Mouse (Mus musculus) adrenal gland, postnatal 25 days (tissue): ENCODE data around the gene Zfand2b. TPM values are rescaled to one million over a fixed set of nuclear protein-coding genes. Genes with fewer than 3 reads are reported as not detected.
A peak's percentile ranks its signal among the peaks of the same experiment; 100 is the strongest.

ENCODE experiments used
- DNase-seq: peaks from one replicate; pipeline ENCODE4 v3.0.0; 2021; ENCODE audit warnings: mixed read lengths
- total RNA-seq: library from RNA; stranded (reverse); gene quantifications from 2 replicates; pipeline ENCODE4 v1.2.3, GENCODE M21; 2021

Gene Zfand2b
- total RNA-seq, 1 experiment from 2014 or later = 39.8 TPM

DNA sequence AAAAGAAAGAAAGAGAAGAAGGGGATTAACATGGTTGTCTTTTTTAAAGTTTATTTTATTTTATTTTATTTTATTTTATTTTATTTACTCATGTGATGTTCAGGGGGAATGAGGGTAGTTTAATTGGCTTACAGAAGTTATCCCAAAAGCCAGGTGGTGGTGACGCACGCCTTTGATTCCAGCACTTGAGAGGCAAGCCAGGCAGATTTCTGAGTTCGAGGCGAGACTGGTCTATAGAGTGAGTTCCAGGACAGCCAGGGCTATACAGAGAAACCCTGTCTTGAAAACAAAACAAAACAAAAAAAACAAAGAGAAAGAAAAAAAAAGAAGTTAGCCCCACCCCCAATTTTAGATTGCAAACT is 8.2 kb upstream of the Zfand2b start:
- DNase-seq = no peak

DNA sequence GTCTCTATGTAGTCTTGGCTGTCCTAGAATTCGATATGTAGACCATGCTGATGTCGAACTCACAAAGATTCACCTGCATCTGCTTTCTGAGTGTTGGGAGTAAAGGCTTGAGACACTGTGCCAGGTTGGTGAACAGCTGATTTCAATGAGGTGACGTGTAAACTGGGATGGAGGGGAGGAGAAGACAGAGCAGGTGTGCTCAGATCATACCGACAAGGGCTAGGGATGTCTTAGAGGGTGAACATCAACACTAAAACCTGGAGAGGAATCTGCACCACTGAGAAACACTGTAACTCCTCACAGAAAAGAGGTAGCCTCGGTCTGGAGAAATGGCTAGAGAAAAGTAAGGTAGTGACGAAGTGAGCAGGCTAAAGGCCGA is 364 bp upstream of the Zfand2b start:
- DNase-seq = no peak

DNA sequence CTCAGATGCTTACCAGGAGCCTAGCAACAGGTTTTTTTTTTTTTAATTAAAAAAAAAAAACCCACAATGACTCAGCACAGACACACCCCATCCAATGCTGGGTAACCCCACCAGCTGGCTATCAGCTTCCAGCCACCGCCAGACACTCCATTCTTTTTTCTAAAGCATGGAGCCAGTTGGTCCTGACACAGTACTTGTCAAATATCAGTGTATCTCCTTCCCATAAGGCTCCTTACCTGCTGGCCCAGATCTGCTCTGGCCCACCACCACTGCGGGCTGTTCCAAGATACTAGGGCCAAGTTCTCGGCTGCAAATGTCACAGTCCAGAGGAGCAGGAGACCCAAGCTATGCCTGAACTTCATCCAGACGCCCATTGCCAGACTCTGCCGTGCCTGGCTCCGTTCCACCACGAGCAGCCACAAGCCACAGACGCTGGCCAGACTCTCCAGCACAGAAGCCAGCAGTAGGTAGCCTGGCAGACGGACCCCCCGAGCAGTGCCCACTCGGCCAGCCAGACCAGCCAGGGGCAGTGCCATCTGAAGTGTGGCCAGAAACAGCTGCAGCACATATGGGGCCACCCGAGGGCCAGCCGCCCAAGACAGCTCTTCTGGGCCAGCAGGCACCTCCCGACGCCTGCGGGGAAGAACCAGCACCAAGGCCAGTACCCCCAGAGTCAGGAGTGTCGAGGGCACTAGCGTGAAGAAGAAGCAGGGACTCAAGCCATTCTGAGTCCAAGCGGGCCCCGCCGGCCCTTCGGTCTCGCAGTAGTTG is 11.1 kb downstream of the Zfand2b start:
- peak; percentile 49 for DNase-seq

DNA sequence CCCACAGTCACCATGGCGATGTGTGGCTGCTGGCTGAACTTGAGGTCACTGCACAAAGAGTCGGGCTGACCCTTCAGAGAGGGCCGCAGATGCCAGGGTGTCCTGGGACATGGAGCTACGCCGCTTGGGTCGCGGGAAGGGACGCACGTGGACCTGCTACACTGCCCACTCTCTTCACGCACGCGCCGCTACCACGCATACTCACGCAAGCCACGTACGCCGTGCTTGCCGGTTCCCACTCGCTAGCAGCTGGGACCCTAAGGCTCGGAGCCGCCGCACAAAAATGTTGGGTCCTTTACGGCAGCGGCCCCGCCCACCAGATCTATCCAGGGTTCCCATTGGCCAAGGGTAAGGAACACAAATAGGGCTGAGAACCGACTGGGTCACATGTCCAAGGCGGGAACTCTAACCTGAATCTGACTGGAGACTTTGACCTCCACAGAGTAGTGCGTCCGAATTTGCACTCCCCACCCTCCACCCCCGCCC is 11.7 kb downstream of the Zfand2b start, which contains the start of gene Abcb6:
Gene Abcb6, minus strand, starts transcription at position 288 of the 486 bp plus-strand sequence.
- DNase-seq = peak; percentile 85

DNA sequence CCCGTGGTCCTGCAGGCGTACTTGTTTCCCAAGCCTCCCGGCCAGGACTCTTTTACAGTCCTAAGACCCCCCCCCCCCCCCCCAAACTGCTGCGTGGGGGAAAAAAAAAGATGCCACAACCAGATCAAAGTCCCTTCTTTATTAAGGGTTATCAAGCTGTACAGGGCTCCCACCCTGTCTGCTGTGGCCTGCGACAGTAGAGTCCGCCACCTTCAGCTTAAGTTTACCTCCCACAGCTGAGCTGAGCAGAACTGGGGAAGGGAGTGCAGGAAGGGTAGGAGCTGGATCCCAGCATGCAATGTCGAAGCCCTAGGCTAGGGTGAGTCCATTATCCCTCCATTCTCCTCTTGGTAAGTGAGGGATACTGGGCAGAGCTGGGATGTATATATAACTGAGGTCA is 12.3 kb downstream of the Zfand2b start:
- no peak for DNase-seq

DNA sequence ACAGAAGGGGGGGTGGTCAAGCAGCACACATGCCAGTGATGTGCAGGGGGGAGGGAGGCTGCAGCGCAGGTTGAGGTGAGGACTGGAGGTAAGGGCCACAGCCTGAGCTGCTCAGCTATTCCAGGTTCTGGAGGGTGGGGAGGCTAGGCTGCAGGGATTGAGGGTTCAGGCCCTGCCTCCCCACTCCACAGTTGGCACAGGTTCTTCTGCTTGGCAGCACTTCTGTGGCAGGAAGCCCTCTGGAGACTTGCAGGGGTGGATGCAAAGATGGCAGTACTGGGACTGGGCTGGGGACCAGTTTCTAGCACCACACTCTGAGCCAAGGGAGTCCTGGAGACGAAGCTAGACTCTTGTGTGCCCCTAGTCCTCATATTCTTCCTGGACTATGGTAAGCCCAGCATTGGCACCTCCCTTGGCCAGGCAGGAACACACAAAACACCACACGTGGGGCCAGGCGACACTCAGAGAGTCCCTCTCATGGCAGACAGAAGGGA is 13.0 kb downstream of the Zfand2b start:
- DNase-seq = no peak

DNA sequence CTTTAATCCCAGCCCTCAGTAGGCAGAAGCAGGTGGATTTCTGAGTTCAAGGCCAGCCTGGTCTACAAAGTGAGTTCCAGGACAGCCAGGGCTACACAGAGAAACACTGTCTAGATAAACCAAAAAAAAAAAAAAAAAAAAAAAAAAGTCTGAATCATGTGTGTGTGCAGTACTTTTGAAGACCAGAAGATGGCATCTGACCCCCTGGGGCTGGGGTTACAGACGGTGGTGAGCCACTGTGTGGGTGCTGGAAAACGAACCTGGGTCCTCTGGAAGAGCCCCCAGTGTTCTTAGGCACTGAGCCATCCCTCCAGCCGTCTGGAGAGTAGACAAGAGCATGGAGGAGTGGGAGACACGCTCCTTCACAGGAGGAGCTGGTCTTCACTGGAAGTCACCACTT is 13.7 kb downstream of the Zfand2b start:
- DNase-seq = no peak

DNA sequence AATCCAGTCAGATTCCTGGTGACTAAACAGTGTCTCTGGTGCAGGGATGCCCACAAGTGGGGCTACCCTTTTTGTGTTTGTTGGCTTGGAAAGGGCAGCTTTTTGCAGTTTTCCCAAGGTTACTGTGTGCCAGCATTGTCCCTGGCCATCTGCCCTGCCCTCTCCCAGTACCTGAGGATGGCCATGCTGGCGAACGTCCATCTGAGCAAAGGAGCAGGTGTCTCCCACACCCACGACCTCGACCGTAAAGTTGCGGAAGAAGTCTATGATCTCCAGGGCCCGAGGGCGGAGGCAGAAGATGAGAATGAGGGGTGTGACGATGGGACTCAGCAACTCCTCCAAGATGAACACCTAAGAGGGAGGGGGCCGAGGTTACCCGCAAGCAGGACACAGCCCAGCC is 17.0 kb downstream of the Zfand2b start:
- DNase-seq = no peak

DNA sequence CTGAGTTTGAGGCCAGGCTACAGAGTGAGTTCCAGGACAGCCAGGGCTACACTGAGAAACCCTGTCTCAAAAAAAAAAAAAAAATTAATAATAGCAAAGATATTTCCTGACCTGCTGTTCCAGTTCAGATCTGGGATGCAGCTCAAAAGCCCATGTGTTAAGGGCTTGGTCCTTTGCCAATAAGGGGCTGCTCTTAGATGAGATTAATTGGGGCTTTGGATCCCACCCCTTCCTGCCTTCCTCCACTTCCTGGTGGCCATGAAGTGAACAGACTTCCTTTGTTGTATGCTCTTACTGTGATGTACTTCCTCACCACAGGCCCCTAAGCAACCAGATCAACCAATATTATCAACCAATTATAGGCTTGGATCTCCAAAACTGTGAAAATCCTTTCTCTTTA is 18.7 kb downstream of the Zfand2b start:
- DNase-seq = no peak

DNA sequence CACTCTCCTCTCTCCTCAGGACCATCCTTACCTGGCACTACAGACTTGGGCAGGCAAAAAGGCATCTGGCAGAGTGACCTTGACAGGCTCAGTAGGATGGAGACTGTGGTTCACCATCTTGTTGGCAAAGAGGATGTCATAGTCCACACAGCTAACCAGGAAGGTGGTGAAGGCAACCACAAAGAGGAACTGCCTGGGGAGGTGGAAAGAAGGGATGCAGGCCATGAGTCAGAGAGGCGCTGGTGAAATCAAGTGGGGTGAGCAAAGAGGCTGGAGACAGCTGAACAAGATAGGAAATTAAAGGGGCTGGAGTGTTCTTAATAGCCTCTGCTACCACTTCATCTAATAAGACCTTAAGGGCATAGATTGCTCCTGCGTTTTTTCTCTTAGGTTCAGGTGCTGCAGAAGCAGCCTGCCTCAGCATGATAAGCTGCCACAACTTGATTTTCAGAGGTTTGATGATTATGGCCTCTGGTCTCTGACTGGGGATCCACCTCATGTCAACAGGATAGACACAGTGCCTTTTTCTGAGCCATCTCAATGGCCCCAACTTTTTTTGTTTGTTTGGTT is 19.6 kb downstream of the Zfand2b start:
- DNase-seq = no peak

DNA sequence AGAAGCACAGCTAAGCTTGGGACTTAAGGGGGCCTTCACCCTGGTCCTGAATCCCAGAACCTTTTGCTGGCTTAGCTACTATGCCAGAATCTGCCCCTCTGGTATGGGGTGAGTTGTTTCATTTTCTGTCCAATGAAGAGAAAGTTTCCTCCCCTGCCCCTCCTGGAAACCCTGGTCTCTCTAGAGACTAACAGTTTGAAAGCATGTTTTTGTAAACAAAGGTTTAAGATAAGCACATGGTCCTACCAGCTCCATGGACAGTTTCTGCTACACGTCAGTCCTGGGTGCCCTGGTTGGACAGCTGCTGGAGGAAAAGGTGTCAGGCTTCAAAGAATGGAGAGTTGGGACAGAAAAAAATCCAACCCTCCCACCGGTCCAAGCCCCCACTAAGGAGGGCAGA is 22.1 kb downstream of the Zfand2b start:
- DNase-seq = no peak

DNA sequence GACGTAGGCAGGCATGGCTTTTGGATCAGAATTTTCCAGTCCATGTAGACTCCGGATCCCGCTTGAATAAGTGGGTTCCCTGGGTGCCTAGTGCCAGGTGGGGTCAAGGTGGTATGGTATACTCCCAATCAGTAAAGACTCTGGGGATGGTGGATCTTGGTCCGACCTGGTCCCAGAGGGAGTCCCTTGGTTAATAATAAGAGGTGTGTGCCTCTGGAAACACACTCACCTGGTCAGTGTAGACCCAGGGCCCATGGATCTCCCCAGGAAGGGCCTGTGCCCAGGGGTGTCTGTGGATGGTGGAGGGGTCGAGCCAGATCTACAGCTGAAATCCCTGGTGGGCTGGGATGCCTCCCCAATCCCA is 22.8 kb downstream of the Zfand2b start:
- no peak for DNase-seq

DNA sequence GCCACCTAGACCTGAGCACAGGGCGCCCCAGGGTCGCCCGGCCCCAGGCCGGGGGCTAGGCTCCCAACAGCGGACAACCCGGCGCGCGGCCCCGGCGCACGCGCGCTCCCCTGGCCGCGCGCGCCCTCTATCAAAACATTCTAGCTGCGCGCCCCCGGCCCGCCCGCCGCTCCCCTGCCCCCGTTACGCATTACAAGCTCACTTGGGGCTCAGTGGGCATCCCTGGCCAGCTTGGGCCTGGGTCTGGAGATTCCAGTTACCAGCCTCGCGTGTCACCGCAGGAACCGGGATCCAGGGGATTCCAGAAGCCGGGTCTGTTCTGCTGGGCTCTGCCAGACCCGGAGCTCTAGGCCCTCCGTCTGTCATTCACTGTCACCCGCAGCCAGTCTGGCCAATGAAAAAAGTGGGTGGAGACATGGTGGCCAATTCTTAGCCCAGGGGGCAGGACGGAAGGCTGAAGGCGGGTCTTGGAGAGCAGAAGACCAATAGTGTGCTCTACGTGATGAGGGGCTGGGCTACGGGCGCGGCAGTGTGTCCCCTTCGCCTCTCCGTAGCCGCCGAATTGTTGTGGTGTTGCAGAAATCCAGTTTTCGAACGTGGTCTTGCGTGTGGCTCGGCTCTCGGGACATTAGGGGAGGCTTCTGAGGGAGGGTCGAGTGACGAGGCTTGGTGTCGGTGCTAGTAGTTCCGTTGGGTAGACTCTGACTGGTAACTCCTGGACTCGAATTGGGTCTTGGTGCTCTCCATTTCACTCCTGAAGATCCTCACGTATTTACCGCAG is 23.4 kb downstream of the Zfand2b start, which contains the start of the genes Ankzf1 and Atg9a:
Gene Ankzf1, plus strand, starts transcription at position 530 of the 781 bp plus-strand sequence.
Gene Atg9a, minus strand, starts transcription at position 575 of the 781 bp plus-strand sequence.
- DNase-seq = peak; percentile 89

DNA sequence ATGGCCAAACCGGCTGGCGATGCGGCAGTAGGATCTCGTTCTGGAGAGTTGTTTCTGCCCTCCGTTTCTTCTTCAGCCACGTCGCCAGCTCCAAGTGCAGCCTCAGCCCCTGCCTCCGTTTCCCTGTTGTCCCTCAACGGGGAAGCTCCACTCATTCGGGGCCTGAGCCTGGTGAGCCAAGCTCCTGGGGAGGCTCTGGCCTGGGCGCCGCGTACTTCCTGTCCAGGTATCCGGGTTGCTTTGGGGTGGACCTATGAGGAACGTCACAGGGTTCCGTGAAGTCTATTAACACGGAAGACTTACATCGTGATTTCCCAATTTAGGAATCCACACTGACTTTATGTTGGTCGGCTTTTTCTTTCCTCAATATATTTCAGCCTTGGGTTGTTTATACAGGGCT is 24.0 kb downstream of the Zfand2b start:
- DNase-seq = peak; percentile 59

DNA sequence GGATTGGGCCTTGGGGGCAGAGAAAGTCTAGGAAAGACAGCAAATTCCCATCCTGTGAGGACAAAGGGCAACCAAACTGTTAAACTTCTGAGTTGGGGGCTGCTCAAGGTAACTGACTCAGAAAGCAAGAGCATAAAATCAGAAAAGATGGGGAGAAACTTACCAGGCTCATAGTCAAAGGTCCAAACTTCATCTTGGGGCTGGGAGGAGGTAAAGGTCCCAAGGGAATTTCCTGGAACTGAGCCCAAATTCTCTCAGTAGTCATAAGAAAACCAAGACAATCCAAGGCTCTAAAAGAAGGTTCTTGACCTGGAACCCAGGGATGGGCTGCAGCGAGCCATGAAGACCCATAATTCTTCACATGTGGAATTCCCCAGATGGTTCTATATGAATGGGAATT is 32.8 kb downstream of the Zfand2b start:
- no peak for DNase-seq

DNA sequence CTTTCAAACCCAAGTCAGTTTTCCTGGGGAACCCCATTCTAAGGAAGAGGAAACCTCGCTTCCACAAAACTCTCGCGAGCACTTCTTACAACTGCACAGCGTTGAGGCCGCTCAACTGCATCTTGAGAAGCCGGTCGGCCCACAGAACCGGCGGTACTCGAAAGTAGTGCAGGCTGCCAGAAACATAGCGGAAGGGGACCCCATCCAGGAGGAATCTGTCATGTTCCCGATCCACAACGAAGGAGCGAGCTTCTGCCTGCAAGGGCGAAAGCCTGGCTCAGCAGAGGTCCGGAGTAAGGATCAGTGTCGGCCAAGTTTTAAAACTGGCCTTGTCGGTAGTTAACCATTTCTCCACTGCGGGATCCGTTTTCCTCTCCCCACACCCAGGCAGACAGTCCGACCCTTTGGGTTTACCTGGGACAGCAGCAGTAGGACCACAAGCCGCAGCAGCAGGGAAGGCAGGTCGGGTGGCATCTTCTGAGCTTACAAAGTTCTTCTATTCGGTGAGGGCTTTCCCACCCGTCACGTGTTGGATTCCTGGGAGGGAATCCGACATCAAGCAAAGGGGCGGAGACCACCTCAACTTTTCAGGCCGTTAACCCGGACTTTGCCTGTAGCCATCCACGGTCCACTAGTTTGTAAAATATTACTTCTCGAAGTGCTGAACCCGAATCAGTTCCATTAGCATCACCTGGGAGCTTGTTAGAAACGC is 40.7 kb downstream of the Zfand2b start:
- peak; percentile 36 for DNase-seq

DNA sequence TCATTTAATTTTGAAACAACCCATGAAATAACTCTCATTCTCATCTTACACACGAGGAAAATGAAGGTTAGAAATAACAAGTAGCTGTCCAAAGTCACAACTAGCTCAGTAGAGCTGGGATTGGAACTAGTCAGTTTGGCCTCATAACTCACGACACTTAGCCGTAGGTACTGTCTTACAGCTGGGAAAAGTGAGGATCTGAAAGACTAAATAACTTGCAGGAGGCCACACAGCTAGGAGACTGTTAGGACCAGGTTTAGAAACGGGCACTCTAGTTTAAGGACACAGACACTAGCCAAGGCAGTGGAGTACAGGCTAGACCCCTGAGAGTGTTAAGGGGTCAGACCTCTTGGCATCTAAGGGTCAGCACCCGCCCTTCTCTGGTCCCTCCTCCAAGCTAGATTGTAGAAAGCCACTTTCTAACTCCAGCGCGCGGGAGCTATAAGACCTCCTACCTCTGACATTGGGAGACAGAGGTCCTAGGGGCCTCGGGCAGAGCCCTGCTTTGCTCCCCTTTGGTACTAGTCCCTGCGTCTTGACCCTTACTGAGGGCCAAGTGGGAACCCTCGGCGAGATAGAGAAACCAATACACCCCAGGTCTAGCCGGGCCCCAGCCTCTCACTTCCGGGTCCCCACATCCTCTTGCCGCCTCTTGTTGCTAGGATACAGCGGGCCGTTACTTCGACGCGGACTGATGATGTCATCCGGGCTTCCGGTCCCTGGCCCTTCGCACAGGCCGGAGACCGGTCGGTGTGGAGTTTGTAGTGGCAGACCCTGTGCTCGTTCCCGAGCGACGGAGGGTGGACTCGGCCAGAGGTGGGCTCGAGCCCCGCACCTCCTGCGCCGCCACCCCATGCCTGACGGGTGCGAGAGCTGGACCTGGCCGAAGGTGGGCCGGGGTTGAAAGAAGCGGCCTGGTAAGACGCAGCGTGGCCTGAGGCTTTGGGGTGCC is 42.0 kb downstream of the Zfand2b start, which contains the start of the genes Glb1l and Stk16:
Gene Glb1l, minus strand, starts transcription at position 678 of the 952 bp plus-strand sequence.
Gene Stk16, plus strand, starts transcription at position 703 of the 952 bp plus-strand sequence.
- peak; percentile 95 for DNase-seq

DNA sequence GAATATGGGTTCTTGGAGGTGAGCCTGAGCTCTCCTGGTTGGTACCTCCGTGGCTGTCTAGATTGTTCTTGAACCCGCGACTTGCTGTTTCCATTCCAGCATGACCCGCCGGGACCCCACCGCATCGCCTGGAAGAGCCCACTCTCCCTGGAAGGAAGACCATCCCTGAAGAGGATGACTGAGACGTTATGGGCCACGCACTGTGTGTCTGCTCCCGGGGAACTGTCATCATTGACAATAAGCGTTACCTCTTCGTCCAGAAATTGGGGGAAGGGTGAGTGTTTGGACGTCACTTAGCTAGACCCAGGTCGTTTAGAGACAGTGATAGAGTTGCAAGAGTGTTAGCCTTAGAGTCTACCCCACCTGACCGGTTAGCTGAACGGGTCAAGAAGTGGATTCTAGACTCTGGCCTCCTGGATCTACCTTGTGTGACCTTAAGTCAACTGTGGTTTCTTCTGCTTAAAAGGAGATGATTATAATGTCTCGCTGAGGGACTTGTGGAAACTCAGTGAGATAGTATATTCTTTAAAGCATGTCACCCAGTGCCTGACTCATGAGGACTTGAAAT is 42.8 kb downstream of the Zfand2b start:
- DNase-seq = no peak

DNA sequence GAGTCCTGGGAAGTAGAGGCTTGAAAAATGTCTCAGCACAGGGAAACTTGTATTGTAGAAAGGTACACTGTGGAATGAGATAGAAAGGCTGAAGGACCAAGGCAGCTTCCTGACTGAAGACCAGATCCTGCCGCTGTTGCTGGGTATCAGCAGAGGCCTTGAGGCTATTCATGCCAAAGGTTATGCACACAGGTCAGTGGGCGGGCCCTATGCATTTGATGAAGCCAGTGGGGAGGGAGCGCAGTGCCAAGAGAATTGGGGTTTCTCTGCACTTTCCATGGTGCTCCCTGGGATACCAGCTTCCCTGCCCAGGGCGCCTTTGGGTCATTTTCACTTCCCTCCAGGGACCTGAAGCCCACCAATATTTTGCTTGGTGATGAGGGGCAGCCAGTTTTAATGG is 44.1 kb downstream of the Zfand2b start:
- DNase-seq = no peak

DNA sequence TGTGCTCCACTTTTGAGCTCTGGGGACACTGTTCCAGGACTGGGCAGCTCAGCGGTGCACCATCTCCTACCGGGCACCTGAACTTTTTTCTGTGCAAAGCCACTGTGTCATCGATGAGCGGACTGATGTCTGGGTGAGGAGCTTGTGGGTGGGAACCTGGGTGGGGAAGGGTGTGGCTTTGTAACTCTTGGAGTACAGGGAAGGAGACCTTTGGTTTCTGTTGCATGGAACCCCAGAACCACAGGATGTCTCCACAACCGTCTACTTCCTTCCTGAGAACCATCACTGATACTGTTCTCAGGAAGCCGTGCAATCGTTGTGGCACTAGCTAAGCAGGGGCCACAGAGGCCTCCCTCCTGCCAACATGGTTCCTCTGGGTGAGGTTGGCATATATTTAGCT is 44.6 kb downstream of the Zfand2b start:
- DNase-seq = no peak

DNA sequence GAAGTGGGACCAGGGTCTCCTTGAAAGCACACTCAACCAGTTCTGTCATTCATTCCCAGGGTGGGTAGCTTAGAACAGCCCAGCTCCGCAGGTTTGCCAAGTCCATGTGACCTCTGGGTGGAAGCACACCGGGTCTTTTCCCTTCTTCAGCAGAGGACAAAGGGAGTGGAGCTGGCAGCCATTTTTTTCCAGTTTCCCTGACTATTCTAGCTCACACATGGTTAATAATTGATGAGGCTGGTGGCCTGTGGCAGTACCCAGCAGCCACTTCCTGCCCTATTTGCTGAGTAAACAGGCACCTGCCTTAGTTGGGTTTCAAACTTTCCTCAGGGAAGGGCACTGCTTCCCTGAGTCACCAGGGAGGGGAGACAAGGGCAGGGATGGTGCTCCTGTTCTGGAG is 46.0 kb downstream of the Zfand2b start:
- DNase-seq = no peak
